Mouse (Mus musculus) B cell, adult 2 months (primary cell): ENCODE measurements at regions not wholly inside any gene's neighbourhood (a gene's known extent, or its start where the extent isn't known, plus 50 kb on each side); places are given as distances from the start of the nearest gene placed in this dataset.

ENCODE experiments used
- DNase-seq, 2 experiments: peaks; one replicate each; pipeline ENCODE4 v3.0.0; 2022

DNA sequence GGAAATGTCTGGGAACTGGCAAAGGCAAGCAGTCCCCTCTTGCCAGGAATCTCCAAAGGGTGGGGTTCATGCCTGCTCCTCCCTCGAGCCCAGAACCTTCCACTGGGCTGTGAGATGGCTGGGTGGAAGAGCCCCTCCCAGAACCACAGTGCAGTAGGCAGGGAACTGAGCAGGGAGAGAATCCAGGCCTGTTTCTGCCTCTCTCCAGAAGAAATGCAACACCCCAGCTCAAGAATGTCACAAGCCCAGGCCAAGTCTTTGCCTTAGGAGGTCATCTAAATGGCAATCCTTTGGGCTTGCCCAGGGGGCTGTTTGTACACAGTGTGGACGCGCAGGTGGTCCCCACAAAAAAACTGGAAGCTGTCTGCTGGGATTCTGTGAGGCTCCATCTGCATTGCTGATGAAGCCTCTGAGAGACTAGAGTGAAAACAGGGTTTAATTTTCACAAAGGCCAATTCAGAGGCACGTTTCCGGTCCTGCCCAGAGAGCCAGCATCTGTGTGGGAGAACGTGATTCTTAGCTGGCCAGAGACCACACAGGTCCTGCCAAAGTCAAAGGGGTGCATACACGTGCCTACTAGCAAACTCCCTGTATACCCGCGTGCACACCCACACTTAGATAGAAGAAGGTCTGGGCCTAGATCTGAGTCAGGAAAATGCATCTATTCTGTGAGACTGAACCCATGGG, 129.0 kb downstream of the Hmg20a start:
- DNase-seq = no peak

GRCm38 (mm10) chr9:56549774-56550173, 131.4 kb downstream of the Hmg20a start:
- DNase-seq = no peak

GRCm38 (mm10) chr9:56550178-56550577, 131.8 kb downstream of the Hmg20a start:
- no peak for DNase-seq

DNA sequence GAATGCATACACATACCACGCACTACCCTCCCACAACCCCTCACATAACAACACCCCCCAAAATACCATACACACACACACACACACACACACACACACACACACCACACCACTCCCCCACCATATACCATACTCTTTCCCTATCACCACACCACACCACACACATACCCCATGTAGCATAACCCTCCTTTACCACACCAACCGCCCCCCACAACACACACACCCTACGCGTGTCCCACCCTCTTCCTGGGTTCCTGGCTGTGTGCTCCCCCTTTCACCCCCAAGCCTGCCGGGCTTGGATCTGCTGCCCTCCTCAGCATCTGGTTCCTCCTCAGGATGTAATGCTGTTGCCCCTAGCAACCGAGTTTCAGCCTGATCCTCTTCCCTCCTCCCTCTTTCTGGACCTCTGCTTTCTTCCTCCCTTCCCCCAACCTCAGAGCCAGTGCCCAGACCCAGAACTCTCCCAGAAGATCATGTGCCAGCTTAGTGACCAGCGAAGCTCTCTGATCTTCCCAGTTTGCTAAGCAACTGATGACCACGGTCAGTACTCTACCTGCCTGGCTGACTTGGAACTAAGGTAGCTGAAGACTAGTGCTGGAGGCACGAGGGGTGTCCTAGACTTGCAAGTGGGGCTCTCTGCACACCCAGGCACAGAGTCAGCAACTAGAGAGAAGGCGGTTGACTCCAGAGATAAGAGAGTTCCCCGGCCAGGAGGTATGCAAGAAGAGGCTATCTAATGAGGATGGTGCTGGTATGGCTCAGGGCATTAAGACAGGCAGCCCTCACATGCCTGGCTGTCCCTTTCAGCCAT, 133.2 kb downstream of the Hmg20a start:
- DNase-seq = no peak

- DNase-seq = no peak
Measured at GRCm38 (mm10) chr9:56552187-56552686, 133.8 kb downstream of the Hmg20a start.

DNA sequence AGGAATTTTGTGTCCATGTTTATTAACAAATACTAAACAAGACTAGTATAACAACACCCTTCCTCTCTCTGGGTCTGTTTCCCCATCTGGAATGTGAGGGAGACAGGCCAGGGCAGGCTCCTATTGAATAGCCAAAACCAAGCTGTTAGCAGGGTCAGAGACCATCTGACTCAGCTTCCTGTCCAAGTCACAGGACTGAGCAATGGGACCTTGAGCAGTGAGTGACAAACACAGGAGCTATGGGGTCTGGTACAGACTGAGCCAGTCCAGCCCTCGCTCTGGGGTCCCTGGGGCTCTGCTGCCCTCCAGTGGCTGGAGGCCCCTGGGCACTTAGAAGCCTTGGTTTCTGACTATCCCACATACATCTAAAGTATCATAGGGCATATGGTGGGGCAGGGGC, 134.4 kb downstream of the Hmg20a start:
- DNase-seq = peak; percentile 69 to 73

DNA sequence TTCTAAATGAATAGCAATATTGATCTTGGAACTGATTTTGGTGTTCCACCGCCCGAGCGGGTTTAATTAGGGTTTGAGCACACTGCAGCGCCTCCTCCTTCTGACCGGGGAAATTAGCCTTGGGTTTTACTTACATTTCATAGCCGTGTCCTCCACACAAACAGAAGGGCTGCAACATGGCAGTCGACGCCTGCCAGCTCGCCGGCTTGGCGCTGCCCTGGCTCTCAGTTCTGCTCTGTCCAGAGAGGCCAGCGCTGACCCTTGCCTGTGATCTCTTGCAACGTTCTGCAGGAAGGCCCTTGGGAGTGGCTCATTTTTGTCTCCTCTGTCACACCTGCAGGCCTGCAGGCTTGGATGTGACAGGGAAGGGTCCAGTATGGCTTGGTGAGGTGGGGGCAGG, 135.2 kb downstream of the Hmg20a start:
- DNase-seq = no peak

- no peak for DNase-seq
Measured at GRCm38 (mm10) chr9:56554096-56554495, 135.7 kb downstream of the Hmg20a start.

DNA sequence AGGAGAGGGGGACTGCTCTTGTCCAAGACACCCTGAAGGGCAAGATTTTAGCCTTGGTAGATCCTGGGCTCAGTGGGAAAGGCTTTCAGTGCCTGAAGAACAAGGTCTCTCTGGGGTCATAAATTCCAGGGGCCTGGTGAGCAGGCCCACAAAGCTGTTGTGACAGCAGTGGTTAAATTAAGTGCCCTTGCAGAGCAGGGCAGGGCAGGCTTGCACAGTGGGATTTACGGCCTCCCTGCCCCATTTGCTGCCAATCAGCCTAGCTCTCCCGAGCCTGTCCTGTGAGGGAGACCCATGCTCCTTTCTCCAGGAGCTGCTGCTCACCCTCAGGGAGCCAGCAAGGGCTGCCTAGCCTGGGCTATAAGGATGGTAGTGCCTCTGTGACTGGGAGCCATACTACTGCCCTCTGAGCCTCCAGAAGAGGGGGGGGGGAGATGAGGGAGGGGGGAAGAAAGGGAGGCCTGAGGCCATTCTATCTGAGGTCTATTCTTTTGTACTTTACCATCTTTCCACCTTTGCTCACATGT, 141.3 kb downstream of the Hmg20a start:
- no peak for DNase-seq

GRCm38 (mm10) chr9:56562440-56562839, 144.0 kb downstream of the Hmg20a start:
- DNase-seq = no peak

DNA sequence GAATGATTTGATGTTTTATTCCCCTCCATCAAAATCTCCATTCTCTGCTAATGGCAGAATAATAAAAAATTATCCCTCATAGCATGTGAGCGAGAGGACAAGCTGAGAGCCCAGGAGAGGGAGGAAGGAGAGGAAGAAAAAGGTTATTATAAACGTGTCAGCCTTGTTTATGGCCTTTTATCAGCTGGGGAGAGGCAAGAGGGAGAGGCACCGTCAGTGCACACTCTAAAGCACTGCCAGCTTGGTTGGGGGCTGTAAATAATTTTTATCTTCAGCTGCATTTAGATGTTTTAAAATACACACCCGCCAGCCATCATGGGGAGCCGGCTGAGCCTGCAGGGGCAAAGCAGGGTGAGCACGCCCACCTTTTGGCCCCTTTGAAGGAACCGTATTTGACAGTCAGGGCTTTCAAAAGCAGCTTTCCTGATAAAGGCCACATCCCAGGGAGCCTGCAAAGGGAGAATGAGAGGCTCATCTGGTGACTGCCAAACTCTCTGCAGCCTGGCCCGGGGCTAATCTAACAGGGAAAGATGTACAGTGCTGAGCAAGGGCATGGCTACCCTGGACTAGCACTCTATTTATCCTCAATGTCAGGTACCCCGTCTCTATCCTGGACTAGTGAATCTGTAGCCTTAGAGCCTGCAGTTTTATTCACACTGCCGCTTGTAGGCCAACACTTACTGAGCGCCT, 145.8 kb downstream of the Hmg20a start:
- no peak for DNase-seq
